Mouse (Mus musculus) CH12.LX (cell line): ENCODE data around the gene Syt8. TPM values are rescaled to one million over a fixed set of nuclear protein-coding genes. Genes with fewer than 3 reads are reported as not detected.

Experiments used
- DNase-seq: peaks from one replicate; pipeline ENCODE4 v3.0.0-alpha.2; 2013; ENCODE audit errors: extremely low read depth
- H3K27ac ChIP-seq: 2 replicates; pipeline ENCODE4 v1.5.1; 2012; ENCODE audit warnings: low read depth, mild to moderate bottlenecking, control low read depth, moderate library complexity; ENCODE audit not compliant: insufficient read depth
- H3K27me3 ChIP-seq: replicated peaks from 2 replicates; pipeline ENCODE3; 2012; ENCODE audit warnings: inconsistent platforms
- H3K36me3 ChIP-seq, 2 experiments: replicated peaks in 1 of 2; 2 replicates each; pipeline versions ENCODE3 to v1.6.1; 2012; ENCODE audit warnings: inconsistent platforms in 1 of 2, low read length in 1 of 2, mild to moderate bottlenecking in 1 of 2, mixed read lengths in 1 of 2, moderate library complexity in 1 of 2; ENCODE audit not compliant: control insufficient read depth in 1 of 2, insufficient read depth in 1 of 2
- H3K4me1 ChIP-seq, 2 experiments: 2 replicates each; pipeline ENCODE4 v1.6.1; 2012; ENCODE audit warnings: inconsistent platforms in 1 of 2, moderate library complexity in 1 of 2; ENCODE audit not compliant: insufficient read depth in 2 of 2, control insufficient read depth in 1 of 2
- H3K4me2 ChIP-seq: 2 replicates; pipeline ENCODE4 v1.6.1; 2012; ENCODE audit warnings: low read depth, mild to moderate bottlenecking, control low read depth; ENCODE audit not compliant: poor library complexity, insufficient read depth, severe bottlenecking
- H3K4me3 ChIP-seq, 3 experiments: fragments of 150-350 bp in 1 of 3; sonication (generic) in 1 of 3; replicated peaks in 1 of 3; 2 replicates each; pipeline versions ENCODE3 to v1.5.1; 2011 to 2012; ENCODE audit warnings: low read depth in 2 of 3, low read length in 2 of 3, mild to moderate bottlenecking in 2 of 3, moderate library complexity in 2 of 3, control low read depth in 1 of 3, improper control_type of control experiment in 1 of 3, inconsistent platforms in 1 of 3, mixed read lengths in 1 of 3; ENCODE audit not compliant: poor library complexity in 1 of 3
- H3K79me2 ChIP-seq: replicated peaks from 2 replicates; pipeline ENCODE4 v1.6.1; 2012; ENCODE audit warnings: mild to moderate bottlenecking, moderate library complexity; ENCODE audit not compliant: control insufficient read depth, poor library complexity, insufficient read depth, severe bottlenecking; ENCODE audit errors: extremely low read depth
- H3K9ac ChIP-seq: 2 replicates; pipeline ENCODE4 v1.6.1; 2012; ENCODE audit warnings: low read depth, mild to moderate bottlenecking, control low read depth, moderate library complexity; ENCODE audit not compliant: insufficient read depth
- H3K9me3 ChIP-seq: replicated peaks from 2 replicates; pipeline ENCODE3; 2012; ENCODE audit warnings: low read length, inconsistent platforms, mixed read lengths
- E2F4 ChIP-seq: IDR thresholded peaks from 2 replicates; pipeline ENCODE4 v1.6.1; 2011; ENCODE audit warnings: low read depth, low read length, improper control_type of control experiment; ENCODE audit not compliant: insufficient replicate concordance
- ELF1 ChIP-seq: IDR thresholded peaks from 2 replicates; pipeline ENCODE4 v1.6.1; 2014; ENCODE audit warnings: low read depth, mild to moderate bottlenecking, inconsistent platforms, low read length, improper control_type of control experiment
- EP300 ChIP-seq: IDR thresholded peaks from 2 replicates; pipeline ENCODE4 v1.6.1; 2011; ENCODE audit warnings: low read length, improper control_type of control experiment
- ETS1 ChIP-seq: conservative IDR thresholded peaks from 2 replicates; pipeline ENCODE4 v1.6.1; 2012; ENCODE audit warnings: low read depth, mild to moderate bottlenecking, inconsistent platforms, low read length, improper control_type of control experiment, moderate library complexity
- GABPA ChIP-seq: IDR thresholded peaks from 2 replicates; pipeline ENCODE4 v1.6.1; 2012; ENCODE audit warnings: low read depth, low read length, improper control_type of control experiment, inconsistent platforms; ENCODE audit not compliant: insufficient replicate concordance
- HCFC1 ChIP-seq: IDR thresholded peaks from 2 replicates; pipeline ENCODE4 v1.6.1; 2012; ENCODE audit warnings: low read depth, mild to moderate bottlenecking, inconsistent platforms, low read length, improper control_type of control experiment
- IRF4 ChIP-seq: IDR thresholded peaks from 2 replicates; pipeline ENCODE4 v1.6.1; 2014; ENCODE audit warnings: low read depth, mild to moderate bottlenecking, inconsistent platforms, low read length, improper control_type of control experiment
- JUN ChIP-seq: IDR thresholded peaks from 2 replicates; pipeline ENCODE4 v1.6.1; 2011; ENCODE audit warnings: low read depth, mild to moderate bottlenecking, low read length, improper control_type of control experiment, moderate library complexity; ENCODE audit not compliant: insufficient read depth
- KAT2A ChIP-seq: IDR thresholded peaks from 2 replicates; pipeline ENCODE4 v1.6.1; 2012; ENCODE audit warnings: low read length, improper control_type of control experiment, inconsistent platforms; ENCODE audit not compliant: insufficient replicate concordance
- MAFK ChIP-seq: IDR thresholded peaks from 2 replicates; pipeline ENCODE4 v1.6.1; 2011; ENCODE audit warnings: low read length, improper control_type of control experiment; ENCODE audit not compliant: insufficient replicate concordance
- MAX ChIP-seq: IDR thresholded peaks from 2 replicates; pipeline ENCODE4 v1.6.1; 2011; ENCODE audit warnings: low read length, improper control_type of control experiment
- MAZ ChIP-seq: IDR thresholded peaks from 2 replicates; pipeline ENCODE4 v1.6.1; 2012; ENCODE audit warnings: low read depth, mild to moderate bottlenecking, inconsistent platforms, low read length, improper control_type of control experiment, moderate library complexity
- MXI1 ChIP-seq: IDR thresholded peaks from 2 replicates; pipeline ENCODE4 v1.6.1; 2011; ENCODE audit warnings: mild to moderate bottlenecking, low read depth, low read length, improper control_type of control experiment
- NELFE ChIP-seq: IDR thresholded peaks from 2 replicates; pipeline ENCODE4 v1.6.1; 2011; ENCODE audit warnings: low read depth, low read length, improper control_type of control experiment
- POLR2A ChIP-seq: IDR thresholded peaks from 2 replicates; pipeline ENCODE4 v1.6.1; 2011; ENCODE audit warnings: low read depth, mild to moderate bottlenecking, improper control_type of control experiment, low read length
- POLR2AphosphoS2 ChIP-seq: IDR thresholded peaks from 2 replicates; pipeline ENCODE4 v1.6.1; 2011; ENCODE audit warnings: low read depth, low read length, improper control_type of control experiment
- RAD21 ChIP-seq: IDR thresholded peaks from 2 replicates; pipeline ENCODE4 v1.6.1; 2011; ENCODE audit warnings: low read depth, mild to moderate bottlenecking, low read length, improper control_type of control experiment, moderate library complexity
- RCOR1 ChIP-seq: conservative IDR thresholded peaks from 2 replicates; pipeline ENCODE4 v1.6.1; 2012; ENCODE audit warnings: low read depth, mild to moderate bottlenecking, inconsistent platforms, low read length, improper control_type of control experiment
- SIN3A ChIP-seq: IDR thresholded peaks from 2 replicates; pipeline ENCODE4 v1.6.1; 2012; ENCODE audit warnings: low read length, improper control_type of control experiment, inconsistent platforms
- TBP ChIP-seq: conservative IDR thresholded peaks from 2 replicates; pipeline ENCODE4 v1.6.1; 2011; ENCODE audit warnings: low read depth, low read length, improper control_type of control experiment
- TCF12 ChIP-seq: IDR thresholded peaks from 2 replicates; pipeline ENCODE4 v1.6.1; 2014; ENCODE audit warnings: low read depth, mild to moderate bottlenecking, inconsistent platforms, low read length, improper control_type of control experiment
- UBTF ChIP-seq: IDR thresholded peaks from 2 replicates; pipeline ENCODE4 v1.6.1; 2012; ENCODE audit warnings: low read depth, mild to moderate bottlenecking, inconsistent platforms, low read length, improper control_type of control experiment, moderate library complexity
- USF1 ChIP-seq: IDR thresholded peaks from 2 replicates; pipeline ENCODE4 v1.6.1; 2014; ENCODE audit warnings: low read depth, mild to moderate bottlenecking, inconsistent platforms, low read length, improper control_type of control experiment
- ZC3H11A ChIP-seq: IDR thresholded peaks from 2 replicates; pipeline ENCODE4 v1.6.1; 2012; ENCODE audit warnings: low read depth, mild to moderate bottlenecking, inconsistent platforms, low read length, improper control_type of control experiment
- ZKSCAN1 ChIP-seq: IDR thresholded peaks from 2 replicates; pipeline ENCODE4 v1.6.1; 2012; ENCODE audit warnings: low read depth, inconsistent platforms, low read length, improper control_type of control experiment, borderline replicate concordance
- ZNF384 ChIP-seq: IDR thresholded peaks from 2 replicates; pipeline ENCODE4 v1.6.1; 2012; ENCODE audit warnings: low read depth, low read length, improper control_type of control experiment, inconsistent platforms
- dilution Hi-C: fragments of 300-500 bp; cut with MboI; formaldehyde crosslinking; loops from 2 replicates; pipeline ENCODE4 v1.14.3; 2020; ENCODE audit warnings: low sequenced_read_pairs; ENCODE audit not compliant: extremely low pct_unique_long_range_greater_than_20kb, extremely low pct_ligation_motif_present
- in situ Hi-C: fragments of 300-500 bp; cut with MboI; formaldehyde crosslinking; loops from 3 replicates; pipeline ENCODE4 v1.14.3; 2019; ENCODE audit warnings: low sequenced_read_pairs, low pct_ligation_motif_present, low pct_unique_long_range_greater_than_20kb, mixed read lengths
- polyA plus RNA-seq: library from polyadenylated mRNA; unstranded; fragments of >175 nt; gene quantifications from 2 replicates; pipeline ENCODE4 v1.2.1, GENCODE M21; 2012; ENCODE audit warnings: low read depth; ENCODE audit not compliant: insufficient read length
- total RNA-seq, 2 experiments: library from RNA; depleted of rRNA; stranded (reverse); fragments of 300-350 nt in 1 of 2; fragments of >200 nt in 1 of 2; gene quantifications; 2 replicates each; pipeline ENCODE4 v1.2.3; 2012 to 2014

Gene Syt8
- total and polyA plus RNA-seq, 3 experiments, result not detected

DNA sequence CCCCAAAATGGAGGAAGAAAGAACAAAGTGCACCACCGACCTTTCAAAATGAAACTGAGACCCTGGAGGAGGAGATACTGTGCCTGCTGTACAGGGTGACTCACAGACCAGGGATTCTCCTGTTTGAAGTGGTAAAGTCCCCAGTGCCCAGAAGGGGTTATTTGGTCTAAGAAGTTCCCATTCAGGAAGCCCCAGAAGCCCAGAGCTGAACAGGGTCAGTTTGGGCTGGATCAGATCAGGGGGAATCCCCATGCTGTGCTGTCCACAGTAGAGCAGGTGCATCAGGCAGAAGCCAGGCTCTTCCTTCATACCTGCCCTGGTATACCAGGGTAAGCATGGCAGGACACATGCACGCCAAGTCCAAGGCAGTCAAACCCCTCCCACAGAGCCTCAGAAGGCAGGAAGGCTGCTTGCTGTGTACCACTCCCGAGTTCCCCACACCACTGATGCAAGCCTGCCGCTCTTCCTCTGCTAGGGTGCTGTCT, 28.0 kb downstream of the Syt8 start (continued):
- TF ChIP-seq HCFC1, result peak; percentile 58
- TF ChIP-seq E2F4, result no peak
- no peak; the same call in 1 of the 2 replicates for TF ChIP-seq RAD21
- peak; percentile 61; the same call in 1 of the 2 replicates for TF ChIP-seq MAFK
- TF ChIP-seq SIN3A, result peak; percentile 91
- peak; percentile 87 for TF ChIP-seq EP300
- TF ChIP-seq MAZ, result peak; percentile 94
- TF ChIP-seq ZKSCAN1, result no peak
- TF ChIP-seq TBP, result 0 out of 2 replicates have a peak, but pooled peaks have one; percentile 27
- TF ChIP-seq POLR2A, result peak; percentile 41
- TF ChIP-seq MXI1, result peak; percentile 67; the same call in 1 of the 2 replicates
- peak; percentile 93 for TF ChIP-seq TCF12
- no peak; the same call in 1 of the 2 replicates for TF ChIP-seq POLR2AphosphoS2
- TF ChIP-seq KAT2A, result 0 out of 2 replicates have a peak, but pooled peaks have one; percentile 25
- no peak for TF ChIP-seq ZC3H11A
- peak; percentile 72; the same call in 1 of the 2 replicates for TF ChIP-seq ELF1
- TF ChIP-seq IRF4, result peak; percentile 96
- TF ChIP-seq JUN, result peak; percentile 62
- TF ChIP-seq RCOR1, result peak; percentile 94
- TF ChIP-seq UBTF, result no peak; the same call in none of the 2 replicates

DNA sequence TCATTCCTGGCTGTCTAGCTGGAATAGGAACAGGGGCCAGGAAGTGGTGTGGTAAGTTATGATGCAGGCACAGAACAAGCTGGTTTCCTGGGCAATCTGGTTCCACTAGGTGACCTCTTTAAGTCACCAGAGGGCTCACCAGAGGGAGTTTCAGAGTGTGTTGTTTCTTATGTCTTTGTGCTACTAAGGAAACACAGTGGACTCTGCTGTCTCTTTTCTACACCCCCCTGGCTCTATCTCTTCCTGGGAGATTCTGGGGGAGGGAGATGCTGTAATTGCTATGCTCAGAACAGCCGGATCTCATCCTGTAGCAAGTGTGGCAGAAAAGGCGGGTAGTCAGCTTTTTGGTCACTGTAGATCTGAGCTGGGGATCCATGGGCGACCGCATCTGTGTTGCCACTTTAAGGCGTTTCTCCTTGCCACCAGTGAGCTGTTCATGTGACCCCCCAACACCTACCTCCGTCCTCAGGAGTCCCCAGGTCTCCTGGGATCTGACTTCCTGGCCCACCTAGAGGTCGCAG, 35.6 kb downstream of the Syt8 start:
- dilution Hi-C loops, result no loop called here
- Histone ChIP-seq H3K79me2 (peaks cover 60% of the 10 kb centered on the region), H3K9me3 (no peaks in the 10 kb centered on the region), H3K4me3 (no peak overlapping the region), H3K4me2 (no peak overlapping the region), H3K4me1 (peaks cover 14 to 92% of the 10 kb centered on the region in 2 experiments), H3K27me3 (no peaks in the 10 kb centered on the region), H3K36me3 (peaks cover 51 to 96% of the 10 kb centered on the region in 2 experiments), H3K9ac (no peak overlapping the region), H3K27ac (no peak overlapping the region)
- no peak for TF ChIP-seq POLR2A
- no peak for TF ChIP-seq NELFE
- TF ChIP-seq IRF4, result no peak
- TF ChIP-seq SIN3A, result no peak
- TF ChIP-seq RAD21, result no peak
- TF ChIP-seq HCFC1, result no peak
- TF ChIP-seq MAX, result no peak
- no peak for TF ChIP-seq UBTF
- TF ChIP-seq ETS1, result no peak
- no peak for TF ChIP-seq TBP
- TF ChIP-seq GABPA, result no peak
- TF ChIP-seq MAFK, result no peak
- no peak for TF ChIP-seq ZNF384
- no peak for TF ChIP-seq ZKSCAN1
- TF ChIP-seq E2F4, result no peak
- no peak for TF ChIP-seq TCF12
- TF ChIP-seq USF1, result no peak
- TF ChIP-seq ELF1, result no peak
- in situ Hi-C loops, result loop anchor here (25.0 kb wide), 1 partner anchor 542 kb away; the partner anchor contains the start of gene Tspan32
- DNase-seq, result peak; percentile 8
